Mouse (Mus musculus): Measurements from ENCODE around the gene Cacna1s. TPM values are rescaled to one million over a fixed set of nuclear protein-coding genes. Genes with fewer than 3 reads are reported as not detected.

The Cacna1s gene
- total RNA-seq, 1 experiment, result 15.8 TPM

GRCm38 (mm10) chr1:136165436-136165835, 112.9 kb downstream of the Cacna1s start:
- no peak overlapping the region for H3K9ac ChIP-seq (ENCODE audit: insufficient read depth, low read depth, low read length, poor library complexity, severe bottlenecking)
- no peak overlapping the region for H3K4me3 ChIP-seq (ENCODE audit: insufficient read depth in 1 of 2, low read depth in 1 of 2, low read length in 2 of 2, poor library complexity in 1 of 2, severe bottlenecking in 1 of 2)
- no peak for DNase-seq (ENCODE audit: low read depth, low spot score)
- no peak overlapping the region for H3K27ac ChIP-seq (ENCODE audit: insufficient read depth, low read depth, low read length, poor library complexity, severe bottlenecking)
- in situ Hi-C loops (cut with MboI; ENCODE audit: low sequenced_read_pairs in 2 of 2, unreplicated experiment in 2 of 2), result no loop called here
- H3K36me3 ChIP-seq (ENCODE audit: control insufficient read depth, insufficient read depth, low read length, poor library complexity, severe bottlenecking), result no peaks in the 10 kb centered on the region; the same call in 1 of the 2 replicates
- TF ChIP-seq CHD2 (IDR thresholded peaks at IDR 0.05; ENCODE audit: low read depth, low read length) (no peak), MAFK (IDR thresholded peaks at IDR 0.05; ENCODE audit: insufficient read depth, low read depth, low read length) (no peak), ZNF384 (IDR thresholded peaks at IDR 0.05; ENCODE audit: low read depth, low read length) (no peak), HCFC1 (IDR thresholded peaks at IDR 0.05; ENCODE audit: borderline replicate concordance, insufficient read depth, low read length) (no peak), ZC3H11A (IDR thresholded peaks at IDR 0.05; ENCODE audit: borderline replicate concordance, low read depth, low read length) (no peak)
- peaks cover 0 to 5% of the 10 kb centered on the region in 2 experiments; a peak in 1 of 4 replicates for H3K4me1 ChIP-seq (ENCODE audit: control insufficient read depth in 2 of 2, insufficient read depth in 2 of 2, low read length in 2 of 2, poor library complexity in 1 of 2)
- no peaks in the 10 kb centered on the region for H3K9me3 ChIP-seq (ENCODE audit: control insufficient read depth, insufficient read depth, low read depth, low read length)

GRCm38 (mm10) chr1:136167657-136168056, 115.1 kb downstream of the Cacna1s start:
- no peaks in the 10 kb centered on the region; the same call in 1 of the 2 replicates for H3K36me3 ChIP-seq (ENCODE audit: control insufficient read depth, insufficient read depth, low read length, poor library complexity, severe bottlenecking)
- H3K9ac ChIP-seq (ENCODE audit: insufficient read depth, low read depth, low read length, poor library complexity, severe bottlenecking), result no peak overlapping the region
- no peak for DNase-seq (ENCODE audit: low read depth, low spot score)
- no peak overlapping the region for H3K27ac ChIP-seq (ENCODE audit: insufficient read depth, low read depth, low read length, poor library complexity, severe bottlenecking)
- H3K4me1 ChIP-seq (ENCODE audit: control insufficient read depth in 2 of 2, insufficient read depth in 2 of 2, low read length in 2 of 2, poor library complexity in 1 of 2), result peaks cover 0 to 10% of the 10 kb centered on the region in 2 experiments; a peak in 1 of 4 replicates
- TF ChIP-seq CHD2 (IDR thresholded peaks at IDR 0.05; ENCODE audit: low read depth, low read length) (no peak), ZNF384 (IDR thresholded peaks at IDR 0.05; ENCODE audit: low read depth, low read length) (no peak), ZC3H11A (IDR thresholded peaks at IDR 0.05; ENCODE audit: borderline replicate concordance, low read depth, low read length) (no peak), HCFC1 (IDR thresholded peaks at IDR 0.05; ENCODE audit: borderline replicate concordance, insufficient read depth, low read length) (no peak), MAFK (IDR thresholded peaks at IDR 0.05; ENCODE audit: insufficient read depth, low read depth, low read length) (no peak)
- no peak overlapping the region for H3K4me3 ChIP-seq (ENCODE audit: insufficient read depth in 1 of 2, low read depth in 1 of 2, low read length in 2 of 2, poor library complexity in 1 of 2, severe bottlenecking in 1 of 2)
- H3K9me3 ChIP-seq (ENCODE audit: control insufficient read depth, insufficient read depth, low read depth, low read length), result no peaks in the 10 kb centered on the region
- in situ Hi-C loops (cut with MboI; ENCODE audit: low sequenced_read_pairs in 2 of 2, unreplicated experiment in 2 of 2), result no loop called here

Other genes starting within 250 kb of the Cacna1s start
- gene Lad1, start 234.2 kb upstream of the Cacna1s start, total RNA-seq (2012; rRNA removed), result 5.2 and 9.0 TPM in 2 replicates
- gene Tnnt2, start 216.4 kb upstream of the Cacna1s start, total RNA-seq (2012; rRNA removed), result 0.69 and 2.5 TPM in 2 replicates
- gene Pkp1, start 133.5 kb upstream of the Cacna1s start, total RNA-seq (2012; rRNA removed), result 0.05 and 0.09 TPM in 2 replicates
- 0.04 TPM in 1 of 2 replicates, not detected in the other for gene Igfn1, start 46.4 kb upstream of the Cacna1s start, total RNA-seq (2012; rRNA removed)
- gene Tmem9, start 44.6 kb upstream of the Cacna1s start, total RNA-seq (2012; rRNA removed), result 52.8 and 74.5 TPM in 2 replicates
- not detected in 2 replicates for gene Ascl5, start 1.9 kb upstream of the Cacna1s start, total RNA-seq (2012; rRNA removed)
- gene Kif21b, start 78.6 kb downstream of the Cacna1s start, total RNA-seq (2012; rRNA removed), result 3.0 and 4.4 TPM in 2 replicates
- gene Mroh3, start 160.1 kb downstream of the Cacna1s start, total RNA-seq (2012; rRNA removed), result 0.22 and 0.26 TPM in 2 replicates
- 8.5 and 9.6 TPM in 2 replicates for gene Inava, start 181.5 kb downstream of the Cacna1s start, total RNA-seq (2012; rRNA removed)
- not detected in 2 replicates for gene Gpr25, start 208.1 kb downstream of the Cacna1s start, total RNA-seq (2012; rRNA removed)

Data from ES-E14 (cell line).